Mouse (Mus musculus): ENCODE data around the gene Dhrs3. TPM values are rescaled to one million over a fixed set of nuclear protein-coding genes. Genes with fewer than 3 reads are reported as not detected.

The Dhrs3 gene
- polyA plus RNA-seq, 1 experiment from 2014 or later: 57.2 TPM

DNA sequence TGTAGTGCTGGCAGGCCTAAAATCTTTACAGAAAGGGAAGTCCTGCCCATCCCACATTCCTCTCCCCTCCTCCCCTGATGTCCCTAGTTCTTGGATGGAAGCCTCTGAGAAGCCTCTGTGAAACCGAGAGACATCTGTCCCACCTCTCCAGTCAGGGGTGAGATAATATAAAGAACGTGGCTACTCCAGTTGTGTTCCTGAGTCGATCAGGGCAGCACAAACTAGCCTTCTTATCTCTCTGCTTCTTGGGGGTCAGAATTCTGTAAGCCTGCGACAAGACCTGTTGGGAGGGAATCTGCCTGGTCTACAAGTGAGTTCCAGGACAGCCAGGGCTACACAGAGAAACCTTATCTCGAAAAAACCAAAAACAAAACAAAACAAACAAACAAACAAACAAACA is 50.6 kb downstream of the Dhrs3 start:
- Histone ChIP-seq H3K4me1 (no peaks in the 10 kb centered on the region), H3K27ac (no peak overlapping the region), H3K36me3 (no peaks in the 10 kb centered on the region), H3K4me2 (no peak overlapping the region), H3K4me3 (no peak overlapping the region), H3K27me3 (no peaks in the 10 kb centered on the region), H3K9ac (no peak overlapping the region), H3K9me3 (no peaks in the 10 kb centered on the region)
- 82% methylated on average over 5 of the region's 5 CpGs for WGBS
- ATAC-seq (ENCODE audit: insufficient number of reproducible peaks, insufficient read depth, low FRiP score, low TSS enrichment, low read depth): no peak

DNA sequence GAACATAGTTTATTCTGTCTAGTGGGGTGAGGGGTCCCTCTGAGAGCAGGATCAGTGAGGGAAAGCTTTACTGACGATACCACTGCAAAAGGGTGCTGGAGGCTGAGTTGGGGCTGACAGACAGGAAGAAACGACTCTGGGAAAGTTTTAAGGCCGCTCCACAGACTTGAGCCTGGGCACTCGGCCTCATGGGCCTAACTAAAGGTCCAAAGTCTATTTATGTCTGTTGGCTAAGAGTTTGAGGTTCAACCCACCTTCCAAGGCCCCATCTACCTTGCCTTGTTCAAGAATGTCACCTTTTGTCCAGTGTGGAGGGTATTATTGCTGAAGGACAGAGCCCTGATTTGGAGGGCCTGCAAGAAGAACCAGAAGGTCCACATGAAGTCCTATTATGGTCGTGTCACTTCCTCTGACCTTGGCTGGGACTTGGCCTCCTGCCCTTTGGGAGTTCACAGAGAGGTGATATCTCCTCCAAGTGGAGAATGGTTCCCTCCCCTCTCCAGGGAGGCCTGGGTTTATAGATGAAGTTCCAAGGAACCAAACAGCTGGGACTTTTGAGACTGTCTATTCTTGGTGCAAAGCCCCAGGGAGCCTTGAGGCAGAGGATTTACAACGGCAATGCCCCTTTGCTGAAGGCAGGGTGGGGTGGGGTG is 55.2 kb downstream of the Dhrs3 start:
- WGBS: 64% methylated on average over 6 of the region's 6 CpGs
- H3K27me3 ChIP-seq: no peaks in the 10 kb centered on the region
- no peak for ATAC-seq (ENCODE audit: insufficient number of reproducible peaks, insufficient read depth, low FRiP score, low TSS enrichment, low read depth)
- no peaks in the 10 kb centered on the region for H3K9me3 ChIP-seq
- H3K4me2 ChIP-seq: no peak overlapping the region
- no peak overlapping the region for H3K27ac ChIP-seq
- H3K36me3 ChIP-seq: no peaks in the 10 kb centered on the region
- no peak overlapping the region for H3K9ac ChIP-seq
- peaks cover 15% of the 10 kb centered on the region for H3K4me1 ChIP-seq
- no peak overlapping the region for H3K4me3 ChIP-seq

- Histone ChIP-seq H3K9me3 (no peaks in the 10 kb centered on the region), H3K4me3 (no peak overlapping the region), H3K9ac (0 out of 2 replicates have a peak overlapping the region, but pooled peaks have one; percentile 1), H3K4me2 (no peak overlapping the region), H3K4me1 (peaks cover 15% of the 10 kb centered on the region), H3K36me3 (no peaks in the 10 kb centered on the region), H3K27ac (no peak overlapping the region; the same call in 1 of the 2 replicates), H3K27me3 (no peaks in the 10 kb centered on the region)
- ATAC-seq (ENCODE audit: insufficient number of reproducible peaks, insufficient read depth, low FRiP score, low TSS enrichment, low read depth): 0 out of 2 replicates have a peak, but pooled peaks have one; percentile 48
- 26% methylated on average over 9 of the region's 9 CpGs for WGBS
Observed at GRCm38 (mm10) chr4:144949441-144950326, 57.1 kb downstream of the Dhrs3 start.

- Histone ChIP-seq H3K27ac (no peak overlapping the region), H3K4me1 (peaks cover 15% of the 10 kb centered on the region), H3K9ac (no peak overlapping the region), H3K9me3 (no peaks in the 10 kb centered on the region), H3K27me3 (no peaks in the 10 kb centered on the region), H3K4me2 (no peak overlapping the region), H3K4me3 (no peak overlapping the region), H3K36me3 (no peaks in the 10 kb centered on the region)
- WGBS: 60% methylated on average over 3 of the region's 3 CpGs
- ATAC-seq (ENCODE audit: insufficient number of reproducible peaks, insufficient read depth, low FRiP score, low TSS enrichment, low read depth): no peak
Observed at GRCm38 (mm10) chr4:144950327-144950711, 57.7 kb downstream of the Dhrs3 start.

- WGBS: 84% methylated on average over 3 of the region's 3 CpGs
- peaks cover 15% of the 10 kb centered on the region for H3K4me1 ChIP-seq
- H3K9me3 ChIP-seq: no peaks in the 10 kb centered on the region
- no peak overlapping the region for H3K27ac ChIP-seq
- no peaks in the 10 kb centered on the region for H3K27me3 ChIP-seq
- no peak overlapping the region for H3K4me3 ChIP-seq
- H3K9ac ChIP-seq: no peak overlapping the region
- ATAC-seq (ENCODE audit: insufficient number of reproducible peaks, insufficient read depth, low FRiP score, low TSS enrichment, low read depth): no peak
- H3K4me2 ChIP-seq: no peak overlapping the region
- H3K36me3 ChIP-seq: no peaks in the 10 kb centered on the region
Observed at GRCm38 (mm10) chr4:144950883-144951282, 58.3 kb downstream of the Dhrs3 start.

GRCm38 (mm10) chr4:144951859-144952258 is 59.2 kb downstream of the Dhrs3 start:
- WGBS: 85% methylated on average over 7 of the region's 7 CpGs
- ATAC-seq (ENCODE audit: insufficient number of reproducible peaks, insufficient read depth, low FRiP score, low TSS enrichment, low read depth): no peak
- H3K9me3 ChIP-seq: no peaks in the 10 kb centered on the region

DNA sequence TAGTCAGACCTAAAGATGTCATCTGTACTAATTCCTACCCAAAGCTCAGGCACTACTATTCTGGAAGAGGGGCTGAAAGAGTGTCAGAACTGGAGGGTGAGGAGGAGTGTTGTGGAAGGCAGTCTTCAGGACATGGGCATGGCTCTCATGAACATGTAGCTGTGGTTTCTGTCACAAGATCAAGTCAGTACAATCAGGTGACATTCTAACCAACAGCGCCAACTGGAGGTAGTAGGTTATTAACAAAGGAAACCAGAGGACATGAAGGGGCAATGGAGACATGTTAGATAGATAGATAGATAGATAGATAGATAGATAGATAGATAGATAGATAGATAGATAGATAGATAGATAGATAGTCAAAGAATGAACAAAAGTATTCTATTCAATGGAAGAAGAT is 60.8 kb downstream of the Dhrs3 start:
- H3K4me2 ChIP-seq: no peak overlapping the region
- H3K9me3 ChIP-seq: no peaks in the 10 kb centered on the region
- H3K4me3 ChIP-seq: no peak overlapping the region
- 86% methylated on average over 1 of the region's 1 CpGs for WGBS
- peaks cover 15% of the 10 kb centered on the region for H3K4me1 ChIP-seq
- H3K9ac ChIP-seq: no peak overlapping the region
- no peak for ATAC-seq (ENCODE audit: insufficient number of reproducible peaks, insufficient read depth, low FRiP score, low TSS enrichment, low read depth)
- no peaks in the 10 kb centered on the region for H3K36me3 ChIP-seq
- H3K27ac ChIP-seq: no peak overlapping the region
- no peaks in the 10 kb centered on the region for H3K27me3 ChIP-seq

More at GRCm38 (mm10) chr4:144951859-144952258, 59.2 kb downstream of the Dhrs3 start:
- Histone ChIP-seq H3K4me2 (no peak overlapping the region), H3K36me3 (no peaks in the 10 kb centered on the region), H3K27ac (no peak overlapping the region), H3K27me3 (no peaks in the 10 kb centered on the region), H3K4me1 (peaks cover 15% of the 10 kb centered on the region), H3K4me3 (no peak overlapping the region), H3K9ac (no peak overlapping the region)

DNA sequence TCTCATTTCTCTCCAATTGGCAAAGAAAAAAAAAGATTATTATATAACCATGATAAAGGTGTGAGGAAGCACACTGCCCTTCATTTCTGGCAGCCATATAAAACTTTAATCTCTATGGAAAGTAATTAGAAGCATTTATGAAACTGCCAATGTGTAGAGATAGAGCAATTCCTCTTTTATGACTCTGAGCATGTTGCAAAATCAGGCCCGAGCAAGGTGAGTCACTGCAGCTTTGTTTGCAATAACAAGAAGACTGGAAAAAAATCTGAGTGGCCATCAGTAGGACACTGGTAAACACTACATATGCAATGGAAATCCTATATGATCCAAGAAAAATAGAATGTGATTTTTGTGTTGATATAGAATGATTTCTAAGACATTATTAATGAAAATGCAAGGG is 63.2 kb downstream of the Dhrs3 start:
- no peak overlapping the region for H3K4me3 ChIP-seq
- no peaks in the 10 kb centered on the region for H3K36me3 ChIP-seq
- ATAC-seq (ENCODE audit: insufficient number of reproducible peaks, insufficient read depth, low FRiP score, low TSS enrichment, low read depth): no peak
- H3K4me1 ChIP-seq: peaks cover 5% of the 10 kb centered on the region
- H3K4me2 ChIP-seq: no peak overlapping the region
- no peak overlapping the region for H3K9ac ChIP-seq
- H3K27me3 ChIP-seq: no peaks in the 10 kb centered on the region
- no peak overlapping the region for H3K27ac ChIP-seq
- no peaks in the 10 kb centered on the region for H3K9me3 ChIP-seq
- 88% methylated on average over 1 of the region's 1 CpGs for WGBS

DNA sequence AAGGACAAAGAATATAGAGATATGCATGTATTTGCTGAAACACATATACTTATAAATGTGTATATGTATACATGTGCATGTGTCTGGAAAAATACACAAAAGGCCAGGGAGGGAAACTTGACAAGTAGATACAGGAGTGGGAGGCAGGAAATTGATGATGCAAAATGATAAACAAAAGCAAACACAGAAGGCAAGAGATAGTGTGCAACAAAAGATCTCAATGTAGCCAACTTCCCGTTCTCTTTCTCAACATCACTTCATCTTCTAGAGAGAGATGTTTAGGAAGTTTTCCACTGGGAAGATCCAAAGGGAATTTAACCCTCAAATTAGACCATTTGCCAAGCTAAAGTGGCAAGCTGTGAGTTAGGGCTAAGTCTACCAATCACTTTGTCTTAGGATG is 63.7 kb downstream of the Dhrs3 start:
- H3K4me1 ChIP-seq: peaks cover 5% of the 10 kb centered on the region
- 85% methylated on average over 1 of the region's 1 CpGs for WGBS
- ATAC-seq (ENCODE audit: insufficient number of reproducible peaks, insufficient read depth, low FRiP score, low TSS enrichment, low read depth): no peak

DNA sequence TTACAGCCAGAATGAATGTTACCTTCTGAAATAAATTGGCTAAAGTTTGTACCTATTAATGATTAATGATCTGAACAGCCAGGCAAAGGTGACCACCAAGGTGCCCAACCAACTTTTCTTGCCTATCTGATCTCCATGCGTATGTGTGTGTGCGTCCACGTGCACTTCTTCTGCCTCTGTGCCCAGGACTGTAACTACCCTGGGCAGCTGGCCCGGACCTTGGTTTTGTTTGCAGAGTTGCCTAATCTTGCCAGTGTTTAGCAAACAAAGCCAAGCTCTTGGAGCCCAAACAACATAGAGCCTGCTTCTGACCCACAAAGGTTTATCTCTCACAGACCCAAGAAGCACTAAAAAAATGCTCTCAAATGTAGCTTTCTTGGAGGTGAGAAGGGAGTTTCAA is 64.6 kb downstream of the Dhrs3 start:
- H3K27ac ChIP-seq: no peak overlapping the region
- no peak overlapping the region for H3K9ac ChIP-seq
- no peaks in the 10 kb centered on the region for H3K27me3 ChIP-seq
- ATAC-seq (ENCODE audit: insufficient number of reproducible peaks, insufficient read depth, low FRiP score, low TSS enrichment, low read depth): no peak
- peaks cover 5% of the 10 kb centered on the region for H3K4me1 ChIP-seq
- H3K4me3 ChIP-seq: no peak overlapping the region
- WGBS: 80% methylated on average over 4 of the region's 4 CpGs
- H3K36me3 ChIP-seq: no peaks in the 10 kb centered on the region
- no peak overlapping the region for H3K4me2 ChIP-seq
- H3K9me3 ChIP-seq: no peaks in the 10 kb centered on the region

More for the DNA sequence above, 63.7 kb downstream of the Dhrs3 start:
- H3K27me3 ChIP-seq: no peaks in the 10 kb centered on the region
- no peak overlapping the region for H3K9ac ChIP-seq
- H3K9me3 ChIP-seq: no peaks in the 10 kb centered on the region
- H3K4me3 ChIP-seq: no peak overlapping the region
- H3K36me3 ChIP-seq: no peaks in the 10 kb centered on the region
- no peak overlapping the region for H3K27ac ChIP-seq
- no peak overlapping the region for H3K4me2 ChIP-seq

DNA sequence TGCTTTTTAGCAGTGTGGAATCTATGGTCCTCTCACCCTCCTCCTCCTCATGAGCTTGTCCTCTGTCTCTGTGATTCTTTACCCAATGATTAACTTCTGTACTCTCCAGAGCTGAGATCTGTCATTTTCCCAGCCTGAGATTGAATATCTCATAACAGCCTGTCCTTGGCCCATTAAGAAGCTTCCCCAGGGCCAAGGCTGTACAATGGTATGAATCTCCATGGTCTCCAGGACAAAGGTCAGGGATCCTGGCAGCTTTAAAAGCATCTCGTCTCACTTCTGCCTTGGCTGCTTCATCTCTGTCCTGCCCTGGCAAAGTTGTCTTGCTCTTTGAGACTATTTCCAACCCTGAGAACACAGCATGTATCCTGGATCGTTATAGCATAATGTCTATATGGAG is 65.1 kb downstream of the Dhrs3 start:
- 87% methylated on average over 2 of the region's 2 CpGs for WGBS
- no peak for ATAC-seq (ENCODE audit: insufficient number of reproducible peaks, insufficient read depth, low FRiP score, low TSS enrichment, low read depth)
- H3K4me3 ChIP-seq: no peak overlapping the region
- peaks cover 5% of the 10 kb centered on the region for H3K4me1 ChIP-seq
- no peaks in the 10 kb centered on the region for H3K36me3 ChIP-seq
- no peaks in the 10 kb centered on the region for H3K9me3 ChIP-seq
- H3K27ac ChIP-seq: no peak overlapping the region
- no peak overlapping the region for H3K4me2 ChIP-seq
- H3K27me3 ChIP-seq: no peaks in the 10 kb centered on the region
- H3K9ac ChIP-seq: no peak overlapping the region
